Mouse (Mus musculus): ENCODE data around the gene 4933416C03Rik. TPM values are rescaled to one million over a fixed set of nuclear protein-coding genes. Genes with fewer than 3 reads are reported as not detected.

Gene 4933416C03Rik
- polyA plus RNA-seq, 1 experiment from 2014 or later, result 0.19 TPM

- no peaks in the 10 kb centered on the region for H3K27me3 ChIP-seq (replicated peaks; ENCODE audit: control insufficient read depth, insufficient read depth, low read length)
- no peak overlapping the region for H3K4me2 ChIP-seq (ENCODE audit: low read length)
- H3K27ac ChIP-seq (ENCODE audit: low read depth, low read length), result no peak overlapping the region
- no peaks in the 10 kb centered on the region for H3K9me3 ChIP-seq (ENCODE audit: control insufficient read depth, low read length)
- 87% methylated on average over 4 of the region's 4 CpGs for whole genome bisulfite sequencing
- H3K4me1 ChIP-seq (ENCODE audit: control insufficient read depth, insufficient read depth, low read depth, low read length), result no peaks in the 10 kb centered on the region
- ATAC-seq, result no peak
- H3K36me3 ChIP-seq (ENCODE audit: control insufficient read depth, insufficient read depth, low read length), result no peaks in the 10 kb centered on the region
- H3K9ac ChIP-seq (ENCODE audit: low read depth, low read length), result no peak overlapping the region
- no peak overlapping the region for H3K4me3 ChIP-seq (ENCODE audit: low read length)
These were observed 17.5 kb upstream of the 4933416C03Rik start for GRCm38 (mm10) chr10:116131223-116131622.

DNA sequence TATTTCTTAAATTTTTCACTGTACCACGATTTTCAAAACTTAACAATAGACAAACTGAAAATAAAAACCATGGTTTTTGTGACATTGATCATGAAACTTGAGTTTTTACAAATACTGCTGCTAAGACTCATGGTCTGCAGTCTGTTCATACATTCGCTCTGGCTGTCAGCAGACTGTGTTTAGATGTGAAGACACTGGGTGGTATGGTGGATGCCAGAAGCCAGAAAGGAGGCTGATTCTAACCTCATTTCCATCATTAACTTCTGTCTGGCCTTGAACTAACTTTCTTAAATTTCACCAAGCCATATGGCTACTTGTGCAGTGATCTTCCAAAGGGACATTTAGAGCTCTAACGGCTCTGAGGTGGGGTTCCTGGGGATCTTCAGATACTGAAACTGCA, 16.7 kb upstream of the 4933416C03Rik start:
- Histone ChIP-seq H3K9me3 (ENCODE audit: control insufficient read depth, low read length) (no peaks in the 10 kb centered on the region), H3K27ac (ENCODE audit: low read depth, low read length) (no peak overlapping the region), H3K4me2 (ENCODE audit: low read length) (no peak overlapping the region), H3K4me3 (ENCODE audit: low read length) (no peak overlapping the region), H3K9ac (ENCODE audit: low read depth, low read length) (no peak overlapping the region), H3K36me3 (ENCODE audit: control insufficient read depth, insufficient read depth, low read length) (no peaks in the 10 kb centered on the region), H3K4me1 (ENCODE audit: control insufficient read depth, insufficient read depth, low read depth, low read length) (no peaks in the 10 kb centered on the region), H3K27me3 (replicated peaks; ENCODE audit: control insufficient read depth, insufficient read depth, low read length) (no peaks in the 10 kb centered on the region)
- WGBS, result 80% methylated on average over 3 of the region's 3 CpGs
- ATAC-seq, result no peak

DNA sequence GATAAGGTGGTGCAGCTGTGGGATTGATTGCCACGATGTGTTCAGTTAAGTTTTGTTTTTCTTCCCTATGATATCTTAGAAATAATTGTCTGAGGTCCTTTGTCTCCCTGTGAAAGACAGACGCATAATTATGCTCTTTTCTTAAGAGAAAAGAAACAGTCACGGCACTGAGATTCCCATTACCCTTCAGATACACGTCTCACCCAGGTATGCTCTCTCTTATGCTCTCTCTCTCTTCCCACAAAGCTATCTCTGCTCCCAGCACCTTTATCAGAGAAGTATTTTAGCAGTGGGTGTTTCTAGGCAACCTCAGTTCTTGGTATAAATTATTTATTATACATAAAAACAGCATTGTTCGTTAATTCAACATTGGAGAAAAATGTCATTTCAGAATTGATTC, 11.6 kb upstream of the 4933416C03Rik start:
- Histone ChIP-seq H3K27me3 (replicated peaks; ENCODE audit: control insufficient read depth, insufficient read depth, low read length) (no peaks in the 10 kb centered on the region), H3K9ac (ENCODE audit: low read depth, low read length) (no peak overlapping the region), H3K36me3 (ENCODE audit: control insufficient read depth, insufficient read depth, low read length) (no peaks in the 10 kb centered on the region), H3K27ac (ENCODE audit: low read depth, low read length) (no peak overlapping the region), H3K9me3 (ENCODE audit: control insufficient read depth, low read length) (no peaks in the 10 kb centered on the region), H3K4me1 (ENCODE audit: control insufficient read depth, insufficient read depth, low read depth, low read length) (no peaks in the 10 kb centered on the region), H3K4me2 (ENCODE audit: low read length) (no peak overlapping the region), H3K4me3 (ENCODE audit: low read length) (no peak overlapping the region)
- 61% methylated on average over 5 of the region's 5 CpGs for WGBS
- ATAC-seq, result no peak

GRCm38 (mm10) chr10:116123808-116124207, 10.1 kb upstream of the 4933416C03Rik start:
- Histone ChIP-seq H3K9ac (ENCODE audit: low read depth, low read length) (no peak overlapping the region), H3K9me3 (ENCODE audit: control insufficient read depth, low read length) (no peaks in the 10 kb centered on the region), H3K27me3 (replicated peaks; ENCODE audit: control insufficient read depth, insufficient read depth, low read length) (no peaks in the 10 kb centered on the region), H3K4me1 (ENCODE audit: control insufficient read depth, insufficient read depth, low read depth, low read length) (no peaks in the 10 kb centered on the region), H3K4me2 (ENCODE audit: low read length) (no peak overlapping the region), H3K27ac (ENCODE audit: low read depth, low read length) (no peak overlapping the region), H3K4me3 (ENCODE audit: low read length) (no peak overlapping the region), H3K36me3 (ENCODE audit: control insufficient read depth, insufficient read depth, low read length) (no peaks in the 10 kb centered on the region)
- 77% methylated on average over 2 of the region's 2 CpGs for WGBS
- no peak for ATAC-seq

DNA sequence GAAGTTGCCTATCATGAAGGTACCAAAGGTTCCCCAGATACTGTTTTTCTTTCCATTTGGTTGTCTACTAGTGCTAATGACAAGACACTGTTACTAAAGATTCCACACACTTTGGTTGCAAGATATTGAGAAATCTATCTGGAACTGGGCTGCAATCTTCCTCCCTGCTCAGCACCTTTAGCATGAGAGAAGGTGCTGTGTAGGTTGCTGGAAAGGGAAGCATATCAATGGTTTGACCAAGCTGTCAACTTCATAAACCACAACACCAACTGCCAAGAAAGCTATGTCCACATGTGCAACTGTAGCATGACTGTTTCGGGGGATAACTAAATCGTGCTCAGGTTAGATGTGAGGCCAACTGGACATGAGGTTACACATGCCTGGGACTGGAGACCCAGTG, 7.7 kb upstream of the 4933416C03Rik start:
- no peaks in the 10 kb centered on the region for H3K9me3 ChIP-seq (ENCODE audit: control insufficient read depth, low read length)
- H3K27ac ChIP-seq (ENCODE audit: low read depth, low read length), result no peak overlapping the region
- H3K4me3 ChIP-seq (ENCODE audit: low read length), result no peak overlapping the region
- H3K36me3 ChIP-seq (ENCODE audit: control insufficient read depth, insufficient read depth, low read length), result no peaks in the 10 kb centered on the region
- H3K4me1 ChIP-seq (ENCODE audit: control insufficient read depth, insufficient read depth, low read depth, low read length), result no peaks in the 10 kb centered on the region
- ATAC-seq, result no peak
- H3K9ac ChIP-seq (ENCODE audit: low read depth, low read length), result no peak overlapping the region
- WGBS, result 96% methylated on average over 2 of the region's 2 CpGs
- no peak overlapping the region for H3K4me2 ChIP-seq (ENCODE audit: low read length)
- no peaks in the 10 kb centered on the region for H3K27me3 ChIP-seq (replicated peaks; ENCODE audit: control insufficient read depth, insufficient read depth, low read length)

DNA sequence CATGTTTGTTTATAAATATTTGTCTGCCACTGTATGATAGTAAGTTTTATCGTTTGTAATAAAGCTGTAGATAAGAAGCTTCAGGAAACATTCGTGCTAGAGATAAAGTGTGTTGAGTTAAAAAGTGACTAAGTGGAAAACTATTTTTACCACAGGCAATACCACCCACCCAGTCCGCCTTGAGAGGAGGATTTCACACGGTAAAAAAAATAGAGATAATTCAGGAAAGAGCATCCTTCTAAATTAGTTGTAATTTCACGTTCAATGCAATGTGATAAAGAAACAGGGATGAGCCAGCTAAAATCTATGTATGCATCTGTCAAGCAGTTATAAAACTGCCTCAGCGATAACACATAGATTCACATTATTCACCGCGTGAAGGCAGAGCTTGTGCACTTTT, 3.3 kb upstream of the 4933416C03Rik start:
- Histone ChIP-seq H3K27ac (ENCODE audit: low read depth, low read length) (no peak overlapping the region), H3K4me1 (ENCODE audit: control insufficient read depth, insufficient read depth, low read depth, low read length) (no peaks in the 10 kb centered on the region), H3K9me3 (ENCODE audit: control insufficient read depth, low read length) (0 out of 2 replicates have a peak, but pooled peaks cover 4% of the 10 kb centered on the region), H3K36me3 (ENCODE audit: control insufficient read depth, insufficient read depth, low read length) (peaks cover 6% of the 10 kb centered on the region; the same call in 1 of the 2 replicates), H3K4me3 (ENCODE audit: low read length) (no peak overlapping the region), H3K4me2 (ENCODE audit: low read length) (no peak overlapping the region), H3K9ac (ENCODE audit: low read depth, low read length) (no peak overlapping the region), H3K27me3 (replicated peaks; ENCODE audit: control insufficient read depth, insufficient read depth, low read length) (no peaks in the 10 kb centered on the region)
- WGBS, result 88% methylated on average over 8 of the region's 8 CpGs
- ATAC-seq, result no peak

DNA sequence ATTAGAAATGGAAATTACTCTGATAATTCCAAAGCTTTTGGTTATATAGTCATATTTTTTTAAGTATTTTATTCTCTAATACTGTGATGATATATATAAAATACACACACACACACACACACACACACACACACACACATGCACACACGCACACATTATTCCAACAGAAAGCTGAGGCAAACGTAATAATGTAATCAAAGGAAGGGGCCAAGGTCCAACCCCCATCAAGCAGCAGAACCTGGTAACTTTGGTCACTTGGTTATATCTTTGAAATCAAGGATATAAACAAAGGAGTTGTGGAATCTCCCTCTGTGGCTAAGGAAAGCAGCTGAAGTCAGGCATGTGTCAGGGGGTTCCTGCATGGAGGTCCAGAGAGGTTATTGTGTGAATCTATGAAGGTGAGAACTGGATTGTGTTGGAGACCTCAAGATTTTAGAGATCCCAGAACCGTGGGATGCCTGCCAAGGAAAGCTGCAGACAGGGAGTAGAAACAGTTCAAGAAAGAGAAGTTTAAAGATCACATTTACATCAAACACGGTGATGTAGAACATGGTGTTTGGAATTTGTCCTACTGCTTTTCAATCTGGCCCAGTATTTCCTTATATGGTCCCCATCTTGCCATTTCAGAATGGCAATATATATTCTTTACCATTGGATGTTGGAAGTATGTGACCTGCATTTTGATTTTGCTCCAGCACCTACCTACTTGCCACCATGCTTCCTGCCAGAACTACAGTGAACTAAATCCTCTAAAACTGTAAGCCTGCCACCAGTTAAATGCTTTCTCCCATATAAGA, 2.4 kb upstream of the 4933416C03Rik start:
- no peak overlapping the region for H3K27ac ChIP-seq (ENCODE audit: low read depth, low read length)
- H3K27me3 ChIP-seq (replicated peaks; ENCODE audit: control insufficient read depth, insufficient read depth, low read length), result no peaks in the 10 kb centered on the region
- no peaks in the 10 kb centered on the region for H3K4me1 ChIP-seq (ENCODE audit: control insufficient read depth, insufficient read depth, low read depth, low read length)
- no peak overlapping the region for H3K9ac ChIP-seq (ENCODE audit: low read depth, low read length)
- no peak overlapping the region for H3K4me3 ChIP-seq (ENCODE audit: low read length)
- 0 out of 2 replicates have a peak, but pooled peaks cover 4% of the 10 kb centered on the region for H3K9me3 ChIP-seq (ENCODE audit: control insufficient read depth, low read length)
- no peak overlapping the region for H3K4me2 ChIP-seq (ENCODE audit: low read length)
- peaks cover 6% of the 10 kb centered on the region; the same call in 1 of the 2 replicates for H3K36me3 ChIP-seq (ENCODE audit: control insufficient read depth, insufficient read depth, low read length)
- 84% methylated on average over 4 of the region's 4 CpGs for WGBS
- ATAC-seq, result no peak

DNA sequence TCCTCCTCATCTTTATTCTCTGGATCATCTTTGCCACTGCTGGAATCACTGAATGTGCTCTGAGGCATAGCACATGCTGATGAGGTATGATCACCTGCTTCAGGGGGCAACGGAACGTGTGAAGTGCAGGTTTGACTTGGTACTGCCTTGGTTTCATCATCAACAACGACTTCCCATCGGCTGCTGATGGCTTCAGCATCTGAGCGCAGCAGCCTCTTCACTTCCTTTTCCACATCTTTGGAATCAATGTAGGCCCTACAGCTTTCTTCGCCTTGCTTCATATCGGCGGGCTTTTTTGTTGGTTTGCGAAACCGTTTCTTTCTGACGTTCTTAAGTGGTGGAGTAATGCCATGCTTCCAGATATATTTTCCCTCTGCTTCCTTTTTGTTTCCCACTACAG, 849 bp downstream of the 4933416C03Rik start:
- H3K9ac ChIP-seq (ENCODE audit: low read depth, low read length), result no peak overlapping the region
- WGBS, result 98% methylated on average over 11 of the region's 11 CpGs
- ATAC-seq, result no peak
- H3K9me3 ChIP-seq (ENCODE audit: control insufficient read depth, low read length), result 0 out of 2 replicates have a peak, but pooled peaks cover 4% of the 10 kb centered on the region
- H3K27me3 ChIP-seq (replicated peaks; ENCODE audit: control insufficient read depth, insufficient read depth, low read length), result no peaks in the 10 kb centered on the region
- H3K36me3 ChIP-seq (ENCODE audit: control insufficient read depth, insufficient read depth, low read length), result peaks cover 6% of the 10 kb centered on the region; the same call in 1 of the 2 replicates
- no peaks in the 10 kb centered on the region for H3K4me1 ChIP-seq (ENCODE audit: control insufficient read depth, insufficient read depth, low read depth, low read length)
- no peak overlapping the region for H3K27ac ChIP-seq (ENCODE audit: low read depth, low read length)
- no peak overlapping the region for H3K4me2 ChIP-seq (ENCODE audit: low read length)
- H3K4me3 ChIP-seq (ENCODE audit: low read length), result no peak overlapping the region

- Histone ChIP-seq H3K4me3 (ENCODE audit: low read length) (no peak overlapping the region), H3K27me3 (replicated peaks; ENCODE audit: control insufficient read depth, insufficient read depth, low read length) (no peaks in the 10 kb centered on the region), H3K36me3 (ENCODE audit: control insufficient read depth, insufficient read depth, low read length) (peaks cover 3% of the 10 kb centered on the region; the same call in 1 of the 2 replicates), H3K27ac (ENCODE audit: low read depth, low read length) (no peak overlapping the region), H3K9me3 (ENCODE audit: control insufficient read depth, low read length) (0 out of 2 replicates have a peak, but pooled peaks cover 3% of the 10 kb centered on the region), H3K4me2 (ENCODE audit: low read length) (no peak overlapping the region), H3K4me1 (ENCODE audit: control insufficient read depth, insufficient read depth, low read depth, low read length) (no peaks in the 10 kb centered on the region), H3K9ac (ENCODE audit: low read depth, low read length) (no peak overlapping the region)
- no peak for ATAC-seq
- WGBS, result 94% methylated on average over 1 of the region's 1 CpGs
These were observed 5.0 kb downstream of the 4933416C03Rik start for GRCm38 (mm10) chr10:116108730-116109129.
